Mouse (Mus musculus): ENCODE results near the gene Ptprt.
A peak's percentile ranks its signal among the peaks of the same experiment; 100 is the strongest.

Ptprt gene

GRCm38 (mm10) chr2:161511880-161512570, 1148.9 kb downstream of the Ptprt start:
- DNase-seq = peak; percentile 31

- no peak for DNase-seq
These were observed 1149.7 kb downstream of the Ptprt start for GRCm38 (mm10) chr2:161511101-161511759.

GRCm38 (mm10) chr2:161499097-161499899, 1161.6 kb downstream of the Ptprt start:
- DNase-seq = no peak

- DNase-seq = no peak
These were observed 1162.4 kb downstream of the Ptprt start for GRCm38 (mm10) chr2:161498449-161499096.

- DNase-seq = no peak
These were observed 1179.2 kb downstream of the Ptprt start for GRCm38 (mm10) chr2:161481741-161482140.

- no peak for DNase-seq
These were observed 1180.5 kb downstream of the Ptprt start for GRCm38 (mm10) chr2:161480445-161480844.

All from cerebellum, adult 11-12 months (tissue).